Mouse (Mus musculus) neural tube, embryonic 11.5 days (tissue): Measurements from ENCODE around the gene Swt1. TPM values are rescaled to one million over a fixed set of nuclear protein-coding genes. Genes with fewer than 3 reads are reported as not detected.

Experiments used
- ATAC-seq: fragments of 200-750 bp; cut with Nextera tagmentation; 2 replicates; pipeline ENCODE4 v1.8.0; 2017; ENCODE audit warnings: moderate number of reproducible peaks, mild to moderate bottlenecking, moderate TSS enrichment, moderate library complexity; ENCODE audit not compliant: insufficient read depth, low FRiP score, low TSS enrichment
- DNase-seq: peaks from one replicate; pipeline ENCODE4 v3.0.0-alpha.2; 2015; ENCODE audit warnings: low spot score
- H3K27ac ChIP-seq: fragments of 300-500 bp; sonication (generic); 2 replicates; pipeline ENCODE4 v1.5.1; 2014; ENCODE audit warnings: low read depth, mild to moderate bottlenecking, low read length
- H3K27me3 ChIP-seq: fragments of 300-500 bp; sonication (generic); 2 replicates; pipeline ENCODE4 v1.6.1; 2014; ENCODE audit warnings: mild to moderate bottlenecking, low read length, mixed read lengths; ENCODE audit not compliant: control insufficient read depth, insufficient read depth
- H3K36me3 ChIP-seq: fragments of 300-500 bp; sonication (generic); 2 replicates; pipeline ENCODE4 v1.6.1; 2014; ENCODE audit warnings: mild to moderate bottlenecking, low read length, moderate library complexity, mixed read lengths; ENCODE audit not compliant: control insufficient read depth, insufficient read depth
- H3K4me1 ChIP-seq: fragments of 300-500 bp; sonication (generic); 2 replicates; pipeline ENCODE4 v1.6.1; 2014; ENCODE audit warnings: low read length, mixed read lengths; ENCODE audit not compliant: control insufficient read depth, insufficient read depth
- H3K4me2 ChIP-seq: fragments of 300-500 bp; sonication (generic); 2 replicates; pipeline ENCODE4 v1.6.1; 2014; ENCODE audit warnings: low read depth, mild to moderate bottlenecking, moderate library complexity
- H3K4me3 ChIP-seq: fragments of 300-500 bp; sonication (generic); 2 replicates; pipeline ENCODE4 v1.5.1; 2014; ENCODE audit warnings: low read depth, low read length
- H3K9ac ChIP-seq: fragments of 300-500 bp; sonication (generic); 2 replicates; pipeline ENCODE4 v1.6.1; 2014; ENCODE audit warnings: mild to moderate bottlenecking, low read length
- H3K9me3 ChIP-seq: fragments of 300-500 bp; sonication (generic); 2 replicates; pipeline ENCODE4 v1.6.1; 2016; ENCODE audit warnings: low read length; ENCODE audit not compliant: control insufficient read depth
- WGBS: fragments of 180-500 bp; shearing (Covaris S2); extraction: QIAGEN DNeasy Blood & Tissue Kit; methylation state at CpG from one replicate; pipeline ENCODE4 v1.1.7; 2014; 5-methylcytosine and 5-hydroxymethylcytosine counted together
- microRNA-seq: library from miRNA; unstranded; fragments of <30 nt; microRNA quantifications from one replicate; pipeline ENCODE4, GENCODE M21; 2016
- polyA plus RNA-seq: library from polyadenylated mRNA; unstranded; fragments of >200 nt; fragmentation: Nextera tagmentation; extraction: Ambion mirVana; gene quantifications from 2 replicates; pipeline ENCODE4 v1.2.1, GENCODE M21; 2014

The Swt1 gene
- polyA plus RNA-seq, 1 experiment from 2014 or later: 20.0 TPM

DNA sequence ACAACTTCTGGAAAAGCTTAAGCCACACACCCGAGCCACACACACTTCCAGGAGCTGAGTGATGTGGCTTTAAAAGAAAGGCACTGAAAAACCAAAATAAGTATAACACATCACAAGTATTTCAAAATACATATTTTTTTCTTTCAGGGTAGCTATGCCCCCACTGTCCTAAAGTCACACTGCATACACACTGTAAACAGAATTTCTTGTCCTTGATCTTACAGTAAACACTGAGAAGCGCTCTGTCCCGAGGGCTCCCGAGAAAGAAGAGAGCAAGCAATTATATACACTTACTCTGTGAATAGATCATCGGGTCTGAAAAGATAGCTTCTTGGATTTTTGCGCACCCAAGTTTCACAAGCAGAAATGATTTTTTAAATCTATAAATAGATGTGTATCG, 109.0 kb downstream of the Swt1 start:
- H3K36me3 ChIP-seq: no peaks in the 10 kb centered on the region
- no peak for ATAC-seq
- H3K4me1 ChIP-seq: no peaks in the 10 kb centered on the region
- H3K9me3 ChIP-seq: no peaks in the 10 kb centered on the region
- 89% methylated on average over 7 of the region's 7 CpGs for WGBS
- no peaks in the 10 kb centered on the region for H3K27me3 ChIP-seq
- H3K4me2 ChIP-seq: no peak overlapping the region
- no peak for DNase-seq
- no peak overlapping the region for H3K27ac ChIP-seq
- no peak overlapping the region for H3K4me3 ChIP-seq
- no peak overlapping the region for H3K9ac ChIP-seq

Small RNAs within 50 kb of the gene (microRNA-seq; reads per million reads assigned to microRNA genes)
- 1.0 reads per million for gene Mir7682

Other genes with a start within 250 kb of the Swt1 start
- 0.46 and 0.54 TPM in 2 replicates for gene Gm47985, start 245.9 kb downstream of the Swt1 start, polyA plus RNA-seq
- gene Gm8947, start 236.1 kb downstream of the Swt1 start, polyA plus RNA-seq: 0.29 TPM in 1 of 2 replicates, not detected in the other
- gene Gm47995, start 230.0 kb downstream of the Swt1 start, polyA plus RNA-seq: 0.31 TPM in 1 of 2 replicates, not detected in the other
- 0.30 and 0.66 TPM in 2 replicates for gene 3110040M04Rik, start 224.3 kb downstream of the Swt1 start, polyA plus RNA-seq
- gene Gm47996, start 218.3 kb downstream of the Swt1 start, polyA plus RNA-seq: not detected in 2 replicates
- 426 and 444 TPM in 2 replicates for gene Ivns1abp, start 84.0 kb downstream of the Swt1 start, polyA plus RNA-seq
- 52.6 and 53.1 TPM in 2 replicates for gene Trmt1l, start 87 bp upstream of the Swt1 start, polyA plus RNA-seq
- 151 and 155 TPM in 2 replicates for gene Rnf2, start 72.5 kb upstream of the Swt1 start, polyA plus RNA-seq
- gene Fam129a, start 142.7 kb upstream of the Swt1 start, polyA plus RNA-seq: 1.9 and 2.2 TPM in 2 replicates